Mouse (Mus musculus): ENCODE measurements around the gene Mptx1.
"Not testable (repeated sequence)": the region's sequence is repeated elsewhere in the genome, so short reads cannot be mapped to it uniquely, and the experiment has no call there.

The Mptx1 gene

DNA sequence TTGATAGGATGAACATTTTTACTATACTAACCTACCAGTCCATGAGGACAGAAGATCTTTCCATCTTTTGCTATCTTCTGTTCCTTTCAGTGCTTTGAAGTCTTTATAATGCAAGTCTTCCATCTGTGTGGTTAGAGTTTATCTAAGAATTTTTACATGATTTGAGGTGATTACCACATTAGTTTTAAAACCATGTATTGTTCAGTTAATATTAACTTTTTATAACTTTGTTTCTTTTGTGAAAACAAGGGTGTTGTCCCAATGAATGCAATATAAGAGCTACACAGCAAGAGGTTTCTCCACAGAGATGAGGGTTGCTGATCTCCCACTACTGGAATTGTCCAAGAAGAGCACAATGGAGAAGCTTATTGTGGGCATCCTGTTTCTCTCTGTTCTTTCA, at the start of gene Mptx1:
TSS of gene Mptx1 (plus strand) at position 301 of the 400 bp plus-strand sequence.
- DNase-seq, result no peak

DNA sequence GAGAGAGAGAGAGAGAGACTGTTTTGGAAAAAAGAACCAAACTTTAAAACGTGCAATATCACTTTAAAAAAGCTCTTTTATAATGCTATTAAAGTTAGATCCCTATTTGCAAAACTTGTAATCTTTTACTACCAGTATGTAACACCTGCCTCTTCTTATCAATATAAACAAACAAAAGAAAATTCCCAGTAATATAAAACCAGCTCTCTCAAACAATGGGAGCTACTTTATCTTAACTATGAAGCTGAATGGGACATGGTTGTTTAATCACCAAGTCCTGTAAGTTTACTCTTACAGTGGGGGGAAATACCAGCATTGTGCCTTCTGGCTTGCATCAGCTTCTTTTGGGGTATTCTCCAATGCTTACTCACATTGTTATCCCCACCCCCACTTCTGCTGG, 27.2 kb upstream of the Mptx1 start:
- DNase-seq, result no peak

DNA sequence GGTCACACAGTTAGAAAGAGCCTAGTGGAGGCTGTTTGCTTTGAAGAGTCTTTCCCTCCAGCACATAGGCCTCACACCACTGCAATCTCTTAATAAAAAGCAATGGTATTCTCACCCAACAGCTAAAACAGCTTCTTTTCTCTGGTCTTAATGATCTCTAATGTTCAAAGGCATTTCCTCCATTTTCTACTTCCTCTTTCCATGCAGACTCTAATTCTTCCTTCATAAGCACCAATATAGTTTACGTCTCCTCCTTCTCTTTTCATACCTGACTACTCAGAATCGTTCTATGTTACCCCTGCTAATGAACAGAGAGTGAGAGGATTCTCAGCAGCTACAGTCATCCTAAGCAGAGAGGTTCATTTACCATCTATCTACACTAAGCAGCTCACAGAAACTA, 13.0 kb upstream of the Mptx1 start:
- no peak for DNase-seq

DNA sequence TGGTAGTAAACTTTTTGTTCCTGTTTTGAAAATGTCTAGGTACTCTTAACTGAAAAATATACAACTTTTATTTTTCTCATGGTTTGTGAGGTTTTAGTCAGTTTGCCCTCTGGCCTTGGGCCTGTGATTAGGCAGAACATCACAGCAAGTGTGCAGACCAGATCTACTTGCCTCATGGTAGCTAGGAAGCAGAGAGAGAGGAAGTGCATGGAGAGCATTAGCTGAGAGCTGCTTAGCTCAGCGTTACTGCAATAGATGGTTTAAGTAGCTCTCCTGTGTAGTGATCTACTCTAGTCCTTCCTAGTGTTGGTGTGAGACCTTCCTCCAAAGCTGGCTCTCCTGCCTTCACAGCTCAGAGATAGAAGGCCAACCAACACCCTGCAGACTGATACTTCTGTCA, 23.3 kb downstream of the Mptx1 start:
- not testable (repeated sequence) for DNase-seq

DNA sequence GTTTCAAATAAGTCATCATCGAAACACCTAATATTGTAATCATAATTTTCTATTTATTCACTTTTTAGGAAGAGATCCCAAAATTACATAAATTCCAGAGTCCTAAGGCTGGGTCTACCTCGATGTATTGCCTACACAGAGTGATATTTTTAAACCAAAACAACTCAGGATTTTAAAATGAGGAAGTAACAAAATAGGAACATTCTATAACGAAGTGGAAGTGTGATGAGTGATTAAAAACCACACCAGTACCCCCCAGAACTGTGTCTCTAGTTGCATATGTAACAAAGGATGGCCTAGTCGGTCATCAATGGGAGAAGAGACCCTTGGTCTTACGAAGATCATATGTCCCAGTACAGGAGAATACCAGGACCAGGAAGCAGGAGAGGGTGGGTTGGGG, 24.3 kb downstream of the Mptx1 start:
- no peak for DNase-seq

DNA sequence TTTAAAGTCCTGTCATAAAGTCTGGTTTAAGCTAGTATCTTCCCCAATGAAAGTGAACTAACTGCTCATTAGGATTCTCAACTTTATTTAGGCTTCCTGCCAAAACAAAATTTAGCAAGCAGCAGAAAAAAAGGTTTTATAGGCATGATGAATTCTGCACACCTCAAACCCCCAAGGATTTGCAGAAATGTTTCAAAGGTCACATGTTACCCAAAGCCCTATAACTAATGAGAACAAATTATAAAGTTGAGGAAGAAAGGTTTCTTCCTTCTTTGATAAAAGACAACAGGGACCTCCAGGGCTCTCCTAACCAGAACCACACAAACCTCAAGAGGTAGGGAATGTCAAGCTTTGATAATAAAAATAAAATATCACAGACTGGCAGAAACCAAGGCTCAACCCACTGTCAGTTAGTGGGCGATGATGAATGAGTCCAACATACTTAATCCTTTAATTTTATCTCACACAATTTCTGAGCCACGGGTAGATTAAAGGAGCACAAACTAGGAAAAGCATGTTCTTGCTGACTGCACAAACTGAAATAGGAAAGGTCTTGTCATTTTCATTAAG, 34.6 kb downstream of the Mptx1 start, which contains the start of gene Olfr417:
TSS of gene Olfr417 (plus strand) at position 241 of the 570 bp plus-strand sequence.
- DNase-seq, result no peak

DNA sequence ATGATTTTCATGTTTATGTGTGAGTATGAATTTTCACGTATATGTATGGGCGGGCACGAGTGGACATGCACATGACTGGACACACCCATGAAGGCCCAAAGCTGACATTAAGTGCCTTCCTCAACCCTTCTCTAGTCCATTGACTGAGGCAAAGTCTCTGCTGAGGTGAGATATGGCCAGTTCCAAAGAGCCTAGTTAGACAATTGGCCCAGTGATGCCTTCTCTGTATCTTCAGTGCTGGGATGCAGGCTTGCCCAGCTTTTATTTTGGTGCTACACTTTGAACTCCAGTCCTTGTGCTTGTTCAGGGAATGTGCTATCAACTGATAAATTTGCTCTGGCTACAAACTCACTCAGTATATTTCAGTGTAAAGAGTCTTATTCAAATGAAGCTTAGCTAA, 43.5 kb downstream of the Mptx1 start:
- DNase-seq, result no peak
